Mouse (Mus musculus): ENCODE results near the gene Omp. TPM values are rescaled to one million over a fixed set of nuclear protein-coding genes. Genes with fewer than 3 reads are reported as not detected.

Gene Omp
- polyA plus RNA-seq, 1 experiment = not detected

GRCm38 (mm10) chr7:98171141-98172073 lies 26.1 kb upstream of the Omp start:
- Histone ChIP-seq H3K27ac (ENCODE audit: insufficient read depth, low read depth, low read length) (peak overlapping the region; percentile 85), H3K4me3 (ENCODE audit: insufficient read depth, low read length) (peak overlapping the region; percentile 24), H3K4me1 (ENCODE audit: control insufficient read depth, insufficient read depth, low read length) (peaks cover 25% of the 10 kb centered on the region)
- TF ChIP-seq CTCF (IDR thresholded peaks at IDR 0.05; ENCODE audit: low read depth, low read length) = no peak
- TF ChIP-seq POLR2A (IDR thresholded peaks at IDR 0.05; ENCODE audit: borderline replicate concordance, low read depth, low read length) = no peak

- no peak for TF ChIP-seq CTCF (IDR thresholded peaks at IDR 0.05; ENCODE audit: low read depth, low read length)
- no peak for TF ChIP-seq POLR2A (IDR thresholded peaks at IDR 0.05; ENCODE audit: borderline replicate concordance, low read depth, low read length)
These were observed 19.8 kb upstream of the Omp start for GRCm38 (mm10) chr7:98164999-98165528.

GRCm38 (mm10) chr7:98164382-98164998 lies 19.2 kb upstream of the Omp start:
- peaks cover 21% of the 10 kb centered on the region for H3K4me1 ChIP-seq (ENCODE audit: control insufficient read depth, insufficient read depth, low read length)
- peak overlapping the region; percentile 48 for H3K27ac ChIP-seq (ENCODE audit: insufficient read depth, low read depth, low read length)
- no peak overlapping the region for H3K4me3 ChIP-seq (ENCODE audit: insufficient read depth, low read length)
- TF ChIP-seq CTCF (IDR thresholded peaks at IDR 0.05; ENCODE audit: low read depth, low read length) = no peak
- no peak for TF ChIP-seq POLR2A (IDR thresholded peaks at IDR 0.05; ENCODE audit: borderline replicate concordance, low read depth, low read length)

More at GRCm38 (mm10) chr7:98164999-98165528, 19.8 kb upstream of the Omp start:
- H3K27ac ChIP-seq (ENCODE audit: insufficient read depth, low read depth, low read length) = peak overlapping the region; percentile 50
- H3K4me3 ChIP-seq (ENCODE audit: insufficient read depth, low read length) = no peak overlapping the region
- H3K4me1 ChIP-seq (ENCODE audit: control insufficient read depth, insufficient read depth, low read length) = peaks cover 21% of the 10 kb centered on the region

GRCm38 (mm10) chr7:98163700-98164099 lies 18.4 kb upstream of the Omp start:
- Histone ChIP-seq H3K27ac (ENCODE audit: insufficient read depth, low read depth, low read length) (no peak overlapping the region), H3K4me3 (ENCODE audit: insufficient read depth, low read length) (no peak overlapping the region), H3K4me1 (ENCODE audit: control insufficient read depth, insufficient read depth, low read length) (peaks cover 21% of the 10 kb centered on the region)
- TF ChIP-seq CTCF (IDR thresholded peaks at IDR 0.05; ENCODE audit: low read depth, low read length) (no peak), POLR2A (IDR thresholded peaks at IDR 0.05; ENCODE audit: borderline replicate concordance, low read depth, low read length) (no peak)

- Histone ChIP-seq H3K27ac (ENCODE audit: insufficient read depth, low read depth, low read length) (no peak overlapping the region), H3K4me3 (ENCODE audit: insufficient read depth, low read length) (no peak overlapping the region), H3K4me1 (ENCODE audit: control insufficient read depth, insufficient read depth, low read length) (peaks cover 21% of the 10 kb centered on the region)
- no peak for TF ChIP-seq CTCF (IDR thresholded peaks at IDR 0.05; ENCODE audit: low read depth, low read length)
- TF ChIP-seq POLR2A (IDR thresholded peaks at IDR 0.05; ENCODE audit: borderline replicate concordance, low read depth, low read length) = no peak
These were observed 16.9 kb upstream of the Omp start for GRCm38 (mm10) chr7:98162239-98162638.

GRCm38 (mm10) chr7:98160041-98160740 lies 14.9 kb upstream of the Omp start:
- Histone ChIP-seq H3K4me1 (ENCODE audit: control insufficient read depth, insufficient read depth, low read length) (peaks cover 16% of the 10 kb centered on the region), H3K4me3 (ENCODE audit: insufficient read depth, low read length) (no peak overlapping the region), H3K27ac (ENCODE audit: insufficient read depth, low read depth, low read length) (no peak overlapping the region)
- TF ChIP-seq POLR2A (IDR thresholded peaks at IDR 0.05; ENCODE audit: borderline replicate concordance, low read depth, low read length) = no peak
- no peak for TF ChIP-seq CTCF (IDR thresholded peaks at IDR 0.05; ENCODE audit: low read depth, low read length)

GRCm38 (mm10) chr7:98158481-98158880 lies 13.2 kb upstream of the Omp start:
- TF ChIP-seq CTCF (IDR thresholded peaks at IDR 0.05; ENCODE audit: low read depth, low read length) = no peak
- no peak for TF ChIP-seq POLR2A (IDR thresholded peaks at IDR 0.05; ENCODE audit: borderline replicate concordance, low read depth, low read length)
- H3K4me3 ChIP-seq (ENCODE audit: insufficient read depth, low read length) = no peak overlapping the region
- no peak overlapping the region for H3K27ac ChIP-seq (ENCODE audit: insufficient read depth, low read depth, low read length)
- peaks cover 2% of the 10 kb centered on the region for H3K4me1 ChIP-seq (ENCODE audit: control insufficient read depth, insufficient read depth, low read length)

GRCm38 (mm10) chr7:98157636-98158332 lies 12.5 kb upstream of the Omp start:
- TF ChIP-seq POLR2A (IDR thresholded peaks at IDR 0.05; ENCODE audit: borderline replicate concordance, low read depth, low read length) (no peak), CTCF (IDR thresholded peaks at IDR 0.05; ENCODE audit: low read depth, low read length) (no peak)
- Histone ChIP-seq H3K4me1 (ENCODE audit: control insufficient read depth, insufficient read depth, low read length) (peaks cover 2% of the 10 kb centered on the region), H3K4me3 (ENCODE audit: insufficient read depth, low read length) (no peak overlapping the region), H3K27ac (ENCODE audit: insufficient read depth, low read depth, low read length) (no peak overlapping the region)

- Histone ChIP-seq H3K4me1 (ENCODE audit: control insufficient read depth, insufficient read depth, low read length) (peaks cover 2% of the 10 kb centered on the region), H3K4me3 (ENCODE audit: insufficient read depth, low read length) (no peak overlapping the region), H3K27ac (ENCODE audit: insufficient read depth, low read depth, low read length) (no peak overlapping the region)
- TF ChIP-seq POLR2A (IDR thresholded peaks at IDR 0.05; ENCODE audit: borderline replicate concordance, low read depth, low read length) (no peak), CTCF (IDR thresholded peaks at IDR 0.05; ENCODE audit: low read depth, low read length) (no peak)
These were observed 11.0 kb upstream of the Omp start for GRCm38 (mm10) chr7:98156280-98156665.

All from bone marrow macrophage, adult 2 months (primary cell).